Mouse (Mus musculus) lung, postnatal 36 days (tissue): ENCODE measurements around the gene Fam171b.

Experiments
- DNase-seq: peaks from one replicate; pipeline ENCODE4 v3.0.0; 2022; ENCODE audit warnings: mixed read lengths

Fam171b gene

GRCm38 (mm10) chr2:83901896-83902540, 89.6 kb downstream of the Fam171b start:
- no peak for DNase-seq

- DNase-seq, result peak; percentile 4
Measured at GRCm38 (mm10) chr2:83929478-83930088, 117.1 kb downstream of the Fam171b start.
